Mouse (Mus musculus) kidney, adult 2 months (tissue): ENCODE measurements around the gene Isoc2b. TPM values are rescaled to one million over a fixed set of nuclear protein-coding genes. Genes with fewer than 3 reads are reported as not detected.
"Not testable (repeated sequence)": the region's sequence is repeated elsewhere in the genome, so short reads cannot be mapped to it uniquely, and the experiment has no call there.

ENCODE experiments used
- DNase-seq: peaks from one replicate; pipeline ENCODE4 v3.0.0; 2021
- H3K27ac ChIP-seq: fragments of 200-500 bp; 2 replicates; pipeline ENCODE4 v1.5.1; 2012; ENCODE audit warnings: low read depth, low read length, control low read depth, inconsistent platforms; ENCODE audit not compliant: insufficient read depth
- H3K27me3 ChIP-seq: fragments of 200-500 bp; replicated peaks from 2 replicates; pipeline ENCODE4 v1.6.1; 2012; ENCODE audit warnings: mild to moderate bottlenecking, moderate library complexity, low read length, inconsistent platforms; ENCODE audit not compliant: control insufficient read depth, insufficient read depth
- H3K36me3 ChIP-seq: fragments of 200-500 bp; 2 replicates; pipeline ENCODE4 v1.6.1; 2012; ENCODE audit warnings: mild to moderate bottlenecking, moderate library complexity, low read length, inconsistent platforms; ENCODE audit not compliant: control insufficient read depth, insufficient read depth
- H3K4me1 ChIP-seq: fragments of 200-500 bp; 2 replicates; pipeline ENCODE4 v1.6.1; 2011; ENCODE audit warnings: low read length; ENCODE audit not compliant: control insufficient read depth, insufficient read depth
- H3K4me3 ChIP-seq: fragments of 200-500 bp; 2 replicates; pipeline ENCODE4 v1.5.1; 2011; ENCODE audit warnings: mild to moderate bottlenecking, low read depth, low read length, control low read depth; ENCODE audit not compliant: insufficient read depth
- CTCF ChIP-seq: fragments of 200-500 bp; conservative IDR thresholded peaks from 2 replicates; pipeline ENCODE4 v1.5.1; 2011; ENCODE audit warnings: low read depth, mild to moderate bottlenecking, control low read depth, low read length, moderate library complexity, mixed read lengths; ENCODE audit not compliant: insufficient read depth, insufficient read length
- POLR2A ChIP-seq: fragments of 200-500 bp; IDR thresholded peaks from one replicate; pipeline ENCODE4 v1.6.1; 2011; ENCODE audit warnings: low read depth, low read length, control low read depth
- WGBS: fragments of 180-500 bp; shearing (Covaris S2); methylation state at CpG from one replicate; pipeline ENCODE4 v1.1.7; 2018; 5-methylcytosine and 5-hydroxymethylcytosine counted together
- polyA plus RNA-seq: library from polyadenylated mRNA; depleted of rRNA; stranded (reverse); fragments of >200 nt; gene quantifications from 2 replicates; pipeline ENCODE4 v1.2.3, GENCODE M21; 2012

The Isoc2b gene
- polyA plus RNA-seq, 1 experiment, result 41.1 TPM

GRCm38 (mm10) chr7:4866631-4867180, 3.4 kb downstream of the Isoc2b start:
- no peak for TF ChIP-seq POLR2A
- no peak for TF ChIP-seq CTCF
- DNase-seq, result no peak
- Histone ChIP-seq H3K27me3 (no peaks in the 10 kb centered on the region), H3K4me3 (peak overlapping the region; percentile 70), H3K27ac (peak overlapping the region; percentile 81), H3K4me1 (peaks cover 33% of the 10 kb centered on the region), H3K36me3 (no peaks in the 10 kb centered on the region)
- WGBS, result 29% methylated on average over 10 of the region's 10 CpGs

DNA sequence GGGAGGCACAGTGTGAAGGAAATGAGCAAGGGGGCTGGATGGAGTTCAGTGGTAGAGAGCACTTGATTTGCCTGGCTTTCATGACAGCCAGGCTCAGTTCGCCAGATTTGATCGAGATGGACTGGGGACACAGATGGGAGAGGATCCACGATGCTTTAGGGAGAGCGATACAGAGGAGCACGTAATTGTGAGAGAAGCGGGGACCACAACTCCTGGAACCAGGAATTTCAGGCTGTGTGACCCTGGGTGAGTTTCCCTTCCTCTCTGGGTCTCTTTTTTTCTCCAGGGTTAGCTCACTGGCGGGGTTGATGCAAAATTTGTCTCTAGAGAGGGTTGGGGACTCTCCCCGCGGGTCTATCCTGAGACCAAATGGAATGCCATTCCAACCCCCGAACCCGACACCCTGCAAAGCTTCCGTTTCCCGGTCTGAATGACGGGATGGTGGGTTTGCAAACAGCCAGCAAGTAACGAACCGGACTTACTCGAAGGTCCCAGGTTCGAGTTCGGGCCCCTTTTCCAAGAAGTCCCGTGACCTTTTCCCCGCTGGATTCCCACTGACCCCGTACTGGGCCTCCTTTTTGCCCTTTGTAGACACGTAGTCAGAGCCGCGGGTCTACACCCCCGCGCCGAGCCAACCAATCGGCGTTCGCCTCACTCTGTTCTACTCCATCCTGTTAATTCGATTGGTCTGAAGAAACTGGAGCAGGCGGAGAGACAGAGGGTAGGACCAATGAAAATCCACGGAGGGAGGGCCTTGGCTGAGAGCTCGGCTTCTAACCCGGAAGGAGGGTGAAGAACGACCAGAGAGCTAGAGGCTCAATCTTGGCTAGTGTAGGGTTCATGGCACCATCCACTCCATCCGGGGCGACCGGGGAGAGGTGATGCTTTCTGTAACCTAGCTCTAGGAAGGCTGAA, 4.2 kb downstream of the Isoc2b start:
- Histone ChIP-seq H3K27me3 (no peaks in the 10 kb centered on the region), H3K4me1 (peaks cover 33% of the 10 kb centered on the region), H3K4me3 (peak overlapping the region; percentile 70), H3K27ac (peak overlapping the region; percentile 87), H3K36me3 (no peaks in the 10 kb centered on the region)
- TF ChIP-seq POLR2A, result peak; percentile 92
- TF ChIP-seq CTCF, result no peak
- DNase-seq, result peak; percentile 99
- WGBS, result 5% methylated on average over 40 of the region's 40 CpGs

DNA sequence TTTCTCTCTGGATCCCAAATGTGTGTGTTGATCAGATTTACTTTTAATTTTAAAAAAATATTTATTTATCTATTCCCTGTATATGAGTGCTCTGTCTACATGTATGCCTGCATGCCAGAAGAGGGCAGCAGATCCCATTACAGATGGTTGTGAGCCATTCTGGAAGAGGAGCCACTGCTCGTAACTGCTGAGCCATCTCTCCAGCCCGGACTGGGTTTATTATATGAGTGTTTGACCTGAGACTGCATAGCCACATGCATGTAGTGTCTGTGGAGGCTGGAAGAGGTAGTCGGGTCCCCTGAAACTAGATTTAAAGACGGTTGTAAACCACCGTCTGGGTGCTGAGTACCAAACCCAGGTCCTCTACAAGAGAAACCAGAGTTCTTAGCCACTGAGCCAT, 5.0 kb downstream of the Isoc2b start:
- TF ChIP-seq CTCF, result peak; percentile 58
- TF ChIP-seq POLR2A, result no peak
- Histone ChIP-seq H3K27me3 (no peaks in the 10 kb centered on the region), H3K27ac (peak overlapping the region; percentile 87), H3K4me3 (peak overlapping the region; percentile 65), H3K36me3 (no peaks in the 10 kb centered on the region), H3K4me1 (peaks cover 40% of the 10 kb centered on the region)
- DNase-seq, result peak; percentile 80
- WGBS, result 62% methylated on average over 5 of the region's 5 CpGs

DNA sequence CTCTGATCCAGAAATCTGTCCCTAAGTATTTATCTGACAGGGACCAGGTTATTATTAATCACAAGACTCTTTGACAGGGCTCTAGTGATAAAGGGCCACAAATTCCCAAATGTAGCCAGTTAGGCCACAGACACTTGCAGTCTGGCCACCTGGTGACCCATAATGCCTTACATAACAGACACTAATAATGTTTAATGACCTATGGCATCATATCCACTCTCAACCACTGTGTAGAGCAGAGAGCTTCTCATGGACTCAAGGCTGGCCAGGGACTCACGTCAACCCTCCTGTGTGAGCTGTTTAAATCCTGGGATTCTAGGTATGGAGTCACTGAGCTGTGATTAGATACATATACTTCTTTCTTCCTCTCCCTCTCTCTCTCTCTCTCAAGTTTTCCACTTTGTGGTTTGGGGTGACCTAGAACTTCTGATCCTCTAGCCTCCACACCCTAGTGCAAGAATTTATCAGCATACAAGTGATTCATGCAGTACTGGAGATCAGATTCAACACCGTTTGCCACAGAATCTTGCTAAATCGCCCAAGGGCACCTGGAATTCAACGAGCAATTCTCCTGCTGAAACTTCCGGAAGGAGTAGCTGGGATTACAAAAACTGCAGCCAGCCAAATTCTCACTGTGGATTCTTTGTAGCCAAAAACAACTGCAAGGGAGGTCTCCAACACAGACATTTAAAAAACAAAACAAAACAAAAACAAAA, 5.8 kb downstream of the Isoc2b start:
- TF ChIP-seq POLR2A (no peak), CTCF (no peak)
- H3K36me3 ChIP-seq, result no peaks in the 10 kb centered on the region
- H3K27ac ChIP-seq, result peak overlapping the region; percentile 100
- no peak for DNase-seq
- peaks cover 45% of the 10 kb centered on the region for H3K4me1 ChIP-seq
- no peaks in the 10 kb centered on the region for H3K27me3 ChIP-seq
- WGBS, result 59% methylated on average over 5 of the region's 5 CpGs
- no peak overlapping the region for H3K4me3 ChIP-seq

DNA sequence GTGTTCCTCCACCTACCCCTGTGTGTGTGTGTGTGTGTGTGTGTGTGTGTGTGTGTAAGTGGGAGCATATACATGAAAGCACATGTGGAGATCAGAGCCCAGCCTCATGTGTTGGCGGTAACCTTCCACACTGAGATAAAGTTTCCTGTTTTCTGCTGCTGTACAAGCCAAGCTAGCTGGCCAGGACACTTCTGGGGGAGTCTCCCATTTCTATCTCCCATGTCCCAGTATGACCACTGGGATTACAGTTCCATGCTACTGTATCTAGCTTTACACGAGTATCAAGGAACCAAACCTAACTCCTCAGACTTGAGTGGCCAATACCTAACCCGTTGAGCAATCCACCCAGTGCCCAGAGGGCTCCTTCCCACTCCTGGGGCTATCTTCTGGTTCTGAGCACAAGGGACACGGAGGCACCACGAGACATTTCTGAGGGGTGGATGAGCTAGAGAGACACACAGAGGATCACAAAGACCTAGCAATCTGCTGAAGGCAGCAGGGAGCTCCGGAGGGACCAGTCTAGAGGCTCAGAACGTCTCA, 6.4 kb downstream of the Isoc2b start:
- 70% methylated on average over 7 of the region's 7 CpGs for WGBS
- Histone ChIP-seq H3K36me3 (no peaks in the 10 kb centered on the region), H3K4me1 (peaks cover 45% of the 10 kb centered on the region), H3K27ac (peak overlapping the region; percentile 100), H3K4me3 (no peak overlapping the region), H3K27me3 (no peaks in the 10 kb centered on the region)
- no peak for TF ChIP-seq CTCF
- TF ChIP-seq POLR2A, result no peak
- no peak for DNase-seq

- DNase-seq, result peak; percentile 96
- no peak for TF ChIP-seq CTCF
- no peak for TF ChIP-seq POLR2A
- peak overlapping the region; percentile 100 for H3K27ac ChIP-seq
- H3K4me3 ChIP-seq, result no peak overlapping the region
- 0% methylated on average over 1 of the region's 1 CpGs for WGBS
- H3K36me3 ChIP-seq, result no peaks in the 10 kb centered on the region
- H3K27me3 ChIP-seq, result no peaks in the 10 kb centered on the region
- peaks cover 45% of the 10 kb centered on the region for H3K4me1 ChIP-seq
Measured at GRCm38 (mm10) chr7:4863041-4863440, 7.0 kb downstream of the Isoc2b start.

DNA sequence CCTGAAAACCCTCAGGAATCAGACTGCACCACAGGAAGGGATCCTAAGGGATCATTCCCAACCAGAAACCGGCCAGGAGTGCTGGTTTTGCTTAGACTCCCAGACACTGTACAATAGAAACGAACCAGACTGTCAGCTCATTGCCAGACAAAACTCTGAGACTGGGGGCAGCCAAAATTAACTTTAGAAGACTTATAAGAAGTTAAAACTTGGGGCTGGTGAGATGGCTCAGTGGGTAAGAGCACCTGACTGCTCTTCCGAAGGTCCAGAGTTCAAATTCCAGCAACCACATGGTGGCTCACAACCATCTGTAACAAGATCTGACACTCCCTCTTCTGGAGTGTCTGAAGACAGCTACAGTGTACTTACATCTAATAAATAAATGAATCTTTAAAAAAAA, 9.1 kb downstream of the Isoc2b start:
- peak; percentile 81 for DNase-seq
- Histone ChIP-seq H3K27ac (peak overlapping the region; percentile 98), H3K4me1 (peaks cover 37% of the 10 kb centered on the region)
- not testable (repeated sequence) for H3K36me3 ChIP-seq, H3K4me3 ChIP-seq, H3K27me3 ChIP-seq
- WGBS, result 54% methylated on average over 3 of the region's 3 CpGs
